Mouse (Mus musculus): ENCODE results near the gene Wbp4. TPM values are rescaled to one million over a fixed set of nuclear protein-coding genes. Genes with fewer than 3 reads are reported as not detected.

Wbp4 gene
- total and polyA plus RNA-seq, 3 experiments, result 31.3 to 68.5 (median 36.2) TPM

GRCm38 (mm10) chr14:79486993-79487731 is 5.8 kb upstream of the Wbp4 start (continued):
- TF ChIP-seq ELF1 (IDR thresholded peaks at IDR 0.05; ENCODE audit: low read depth, low read length) (no peak), MYC (IDR thresholded peaks at IDR 0.05; ENCODE audit: low read depth, low read length) (0 out of 2 replicates have a peak, but pooled peaks have one; percentile 28)

- peaks cover 2 to 12% of the 10 kb centered on the region in 2 experiments; a peak in 3 of 4 replicates for H3K4me1 ChIP-seq (ENCODE audit: control insufficient read depth in 1 of 2, insufficient read depth in 2 of 2)
- H3K9me3 ChIP-seq (replicated peaks; ENCODE audit: low read length), result no peaks in the 10 kb centered on the region
- H3K9ac ChIP-seq (ENCODE audit: insufficient read depth, low read depth), result no peak overlapping the region
- H3K36me3 ChIP-seq (replicated peaks in 1 of 2; ENCODE audit: control insufficient read depth in 1 of 2, insufficient read depth in 1 of 2, low read length in 1 of 2), result no peaks in the 10 kb centered on the region
- TF ChIP-seq NELFE (IDR thresholded peaks at IDR 0.05; ENCODE audit: low read depth, low read length), result no peak
- TF ChIP-seq ZKSCAN1 (IDR thresholded peaks at IDR 0.05; ENCODE audit: borderline replicate concordance, low read depth, low read length), result no peak
- no peak for TF ChIP-seq CTCF (conservative IDR thresholded peaks at IDR 0.05 in 1 of 2, IDR thresholded peaks at IDR 0.05 in 1 of 2; ENCODE audit: low read depth in 2 of 2, low read length in 2 of 2)
- no peak for TF ChIP-seq ZNF384 (IDR thresholded peaks at IDR 0.05; ENCODE audit: low read depth, low read length)
- no peak for TF ChIP-seq EP300 (IDR thresholded peaks at IDR 0.05; ENCODE audit: low read length)
- no peak overlapping the region for H3K4me3 ChIP-seq (replicated peaks in 1 of 3; ENCODE audit: low read depth in 2 of 3, low read length in 2 of 3, poor library complexity in 1 of 3)
- dilution Hi-C loops (cut with MboI; ENCODE audit: extremely low pct_ligation_motif_present, extremely low pct_unique_long_range_greater_than_20kb, low sequenced_read_pairs) (no loop called here), in situ Hi-C loops (cut with MboI; ENCODE audit: low pct_ligation_motif_present, low pct_unique_long_range_greater_than_20kb, low sequenced_read_pairs) (no loop called here)
- no peaks in the 10 kb centered on the region; the same call in 1 of the 2 replicates for H3K79me2 ChIP-seq (replicated peaks; ENCODE audit: control insufficient read depth, extremely low read depth, insufficient read depth, poor library complexity, severe bottlenecking)
- H3K27me3 ChIP-seq (replicated peaks), result no peaks in the 10 kb centered on the region
- no peak overlapping the region for H3K27ac ChIP-seq (ENCODE audit: insufficient read depth, low read depth)
- no peak for DNase-seq (ENCODE audit: extremely low read depth)
- H3K4me2 ChIP-seq (ENCODE audit: insufficient read depth, low read depth, poor library complexity, severe bottlenecking), result no peak overlapping the region
Observed at GRCm38 (mm10) chr14:79486617-79486992, 5.3 kb upstream of the Wbp4 start.

GRCm38 (mm10) chr14:79483611-79484120 is 2.3 kb upstream of the Wbp4 start:
- TF ChIP-seq SIN3A (IDR thresholded peaks at IDR 0.05; ENCODE audit: low read length) (no peak), TBP (conservative IDR thresholded peaks at IDR 0.05; ENCODE audit: low read depth, low read length) (no peak), MAZ (IDR thresholded peaks at IDR 0.05; ENCODE audit: low read depth, low read length) (no peak), GABPA (IDR thresholded peaks at IDR 0.05; ENCODE audit: insufficient replicate concordance, low read depth, low read length) (no peak), BHLHE40 (IDR thresholded peaks at IDR 0.05; ENCODE audit: low read depth, low read length) (no peak), MYC (IDR thresholded peaks at IDR 0.05; ENCODE audit: low read depth, low read length) (no peak), USF2 (conservative IDR thresholded peaks at IDR 0.05; ENCODE audit: low read depth, low read length) (no peak), CHD2 (IDR thresholded peaks at IDR 0.05; ENCODE audit: low read length) (no peak), ZC3H11A (IDR thresholded peaks at IDR 0.05; ENCODE audit: low read depth, low read length) (no peak), MAX (IDR thresholded peaks at IDR 0.05; ENCODE audit: low read length) (no peak), ZKSCAN1 (IDR thresholded peaks at IDR 0.05; ENCODE audit: borderline replicate concordance, low read depth, low read length) (no peak), USF1 (IDR thresholded peaks at IDR 0.05; ENCODE audit: low read depth, low read length) (no peak), MAFK (IDR thresholded peaks at IDR 0.05; ENCODE audit: insufficient replicate concordance, low read length) (no peak), RCOR1 (conservative IDR thresholded peaks at IDR 0.05; ENCODE audit: low read depth, low read length) (no peak), SMC3 (IDR thresholded peaks at IDR 0.05; ENCODE audit: low read depth, low read length) (no peak), PAX5 (IDR thresholded peaks at IDR 0.05; ENCODE audit: low read length) (no peak), NELFE (IDR thresholded peaks at IDR 0.05; ENCODE audit: low read depth, low read length) (no peak), ZMIZ1 (IDR thresholded peaks at IDR 0.05; ENCODE audit: low read depth, low read length) (no peak)
- Histone ChIP-seq H3K36me3 (replicated peaks in 1 of 2; ENCODE audit: control insufficient read depth in 1 of 2, insufficient read depth in 1 of 2, low read length in 1 of 2) (peaks cover 5 to 7% of the 10 kb centered on the region in 2 experiments), H3K4me3 (replicated peaks in 1 of 3; ENCODE audit: low read depth in 2 of 3, low read length in 2 of 3, poor library complexity in 1 of 3) (no peak overlapping the region), H3K4me1 (ENCODE audit: control insufficient read depth in 1 of 2, insufficient read depth in 2 of 2) (peaks cover 6 to 24% of the 10 kb centered on the region in 2 experiments), H3K79me2 (replicated peaks; ENCODE audit: control insufficient read depth, extremely low read depth, insufficient read depth, poor library complexity, severe bottlenecking) (peaks cover 12% of the 10 kb centered on the region), H3K4me2 (ENCODE audit: insufficient read depth, low read depth, poor library complexity, severe bottlenecking) (no peak overlapping the region), H3K27me3 (replicated peaks) (no peaks in the 10 kb centered on the region), H3K9ac (ENCODE audit: insufficient read depth, low read depth) (no peak overlapping the region), H3K27ac (ENCODE audit: insufficient read depth, low read depth) (no peak overlapping the region), H3K9me3 (replicated peaks; ENCODE audit: low read length) (no peaks in the 10 kb centered on the region)
- in situ Hi-C loops (cut with MboI; ENCODE audit: low pct_ligation_motif_present, low pct_unique_long_range_greater_than_20kb, low sequenced_read_pairs), result no loop called here
- DNase-seq (ENCODE audit: extremely low read depth), result no peak
- dilution Hi-C loops (cut with MboI; ENCODE audit: extremely low pct_ligation_motif_present, extremely low pct_unique_long_range_greater_than_20kb, low sequenced_read_pairs), result no loop called here

Data from CH12.LX (cell line).